Mouse (Mus musculus): ENCODE data around the gene Golga1.
"Not testable (repeated sequence)": the region's sequence is repeated elsewhere in the genome, so short reads cannot be mapped to it uniquely, and the experiment has no call there.

Gene Golga1

DNA sequence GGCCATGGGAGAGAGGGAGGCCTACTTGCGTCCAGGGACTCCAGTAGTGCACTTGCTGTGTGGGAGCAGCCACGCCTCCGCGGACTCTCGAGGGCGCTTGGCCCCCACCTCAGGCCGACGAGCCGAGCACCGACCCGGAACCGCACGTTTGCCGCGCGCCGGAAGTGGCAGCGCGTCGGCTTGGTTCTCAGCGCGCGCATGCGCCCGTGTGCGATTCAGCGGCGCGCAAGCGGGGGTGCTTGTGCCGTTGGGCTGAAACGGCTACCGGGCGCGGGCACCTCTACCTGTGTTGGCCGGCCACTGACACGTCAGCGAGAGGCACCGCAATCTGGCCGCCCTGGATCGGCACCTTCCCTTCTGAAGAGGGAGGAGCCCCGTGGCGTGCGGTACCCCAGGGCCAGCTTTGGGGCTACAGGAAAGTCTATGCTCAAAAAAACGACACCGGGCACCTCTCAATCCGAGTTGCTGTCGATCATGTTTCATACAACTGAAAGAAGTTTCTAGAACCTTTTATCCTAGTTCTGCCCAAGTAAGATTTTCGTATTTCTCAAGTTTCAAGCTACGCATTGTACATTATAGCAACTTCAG, at the start of gene Golga1:
Gene Golga1, minus strand, starts transcription at position 142 of the 588 bp plus-strand sequence.
- DNase-seq = peak; percentile 91

DNA sequence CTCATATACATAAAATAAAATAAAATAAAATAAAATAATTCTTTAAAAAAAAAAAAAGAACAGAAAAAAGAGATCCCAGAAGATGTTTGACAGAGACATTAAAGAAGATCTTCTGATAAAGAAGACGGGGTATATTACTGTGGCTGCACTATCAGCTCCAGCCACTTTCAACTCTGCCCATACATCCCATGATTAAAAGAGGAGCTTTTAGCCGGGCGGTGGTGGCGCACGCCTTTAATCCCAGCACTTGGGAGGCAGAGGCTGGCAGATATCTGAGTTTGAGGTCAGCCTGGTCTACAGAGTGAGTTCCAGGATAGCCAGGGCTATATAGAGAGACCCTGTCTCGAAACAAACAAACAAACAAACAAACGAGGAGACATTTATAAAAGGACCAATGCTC, 48.8 kb upstream of the Golga1 start:
- no peak for DNase-seq

DNA sequence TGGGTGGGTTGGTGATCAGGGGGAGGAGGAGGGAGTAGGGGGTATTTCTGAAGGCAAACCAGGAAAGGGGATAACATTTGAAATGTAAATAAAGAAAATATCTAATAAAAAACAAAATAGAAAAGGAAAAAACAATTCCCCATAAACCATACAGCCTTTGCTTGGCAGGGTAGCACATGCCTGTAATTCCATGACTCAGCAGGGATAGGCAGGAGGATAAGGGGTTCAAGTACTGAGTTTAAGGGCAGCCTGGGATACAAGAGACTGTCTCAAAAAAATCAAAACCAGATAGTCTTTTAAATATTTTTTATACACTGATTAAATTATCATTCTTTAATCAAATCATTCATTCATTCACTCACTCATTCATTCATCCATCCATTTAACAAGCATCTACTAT, 45.2 kb upstream of the Golga1 start:
- no peak for DNase-seq

DNA sequence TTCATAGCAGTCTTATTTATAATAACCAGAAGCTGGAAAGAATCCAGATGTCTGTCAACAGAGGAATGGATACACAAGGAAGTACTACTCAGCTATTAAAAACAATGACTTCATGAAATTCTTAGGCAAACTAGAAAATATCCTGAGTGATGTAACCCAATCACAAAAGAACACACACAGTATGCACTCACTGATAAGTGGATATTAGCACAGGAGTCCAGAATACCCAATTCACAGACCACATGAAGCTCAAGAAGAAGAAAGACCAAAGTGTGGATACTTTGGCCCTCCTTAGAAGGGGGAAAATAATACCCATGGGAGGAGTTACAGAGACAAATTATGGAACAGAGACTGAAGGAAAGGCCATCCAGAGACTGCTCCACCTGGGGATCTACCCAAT, 44.4 kb upstream of the Golga1 start:
- DNase-seq = not testable (repeated sequence)

DNA sequence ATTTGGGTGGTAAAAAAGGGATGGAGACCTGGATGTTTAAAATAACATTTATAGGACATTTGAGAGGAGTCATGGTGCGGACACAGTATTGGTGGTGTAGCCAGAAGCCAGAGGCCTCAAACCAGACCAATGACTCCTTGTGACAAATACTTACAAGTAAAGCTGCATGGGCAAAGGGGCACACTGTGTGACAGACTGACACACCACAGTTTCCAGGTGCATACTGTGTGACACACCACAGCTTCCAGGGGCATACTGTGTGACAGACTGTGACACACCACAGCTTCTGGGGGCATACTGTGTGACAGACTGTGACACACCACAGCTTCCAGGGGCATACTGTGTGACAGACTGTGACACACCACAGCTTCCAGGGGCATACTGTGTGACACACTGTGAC, 34.6 kb upstream of the Golga1 start:
- DNase-seq = not testable (repeated sequence)

DNA sequence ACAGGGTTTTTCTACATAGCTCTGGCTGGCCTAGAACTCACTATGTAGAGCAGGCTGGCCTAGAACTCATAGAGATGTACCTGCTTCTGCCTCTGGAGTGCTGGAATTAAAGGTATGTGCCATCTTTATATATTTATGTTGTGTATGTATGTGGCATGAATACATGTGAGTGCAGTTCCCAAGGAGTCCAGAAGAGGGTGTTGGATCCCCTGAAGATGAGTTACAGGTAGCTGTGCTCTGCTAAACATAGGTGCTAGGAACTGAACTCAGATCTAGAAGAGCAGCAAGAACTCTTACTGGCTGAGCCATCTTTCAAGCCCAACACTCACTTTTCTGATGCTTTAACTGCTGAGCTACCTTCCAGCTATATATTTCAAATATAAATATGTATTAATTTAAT, 32.7 kb upstream of the Golga1 start:
- peak; percentile 12 for DNase-seq

DNA sequence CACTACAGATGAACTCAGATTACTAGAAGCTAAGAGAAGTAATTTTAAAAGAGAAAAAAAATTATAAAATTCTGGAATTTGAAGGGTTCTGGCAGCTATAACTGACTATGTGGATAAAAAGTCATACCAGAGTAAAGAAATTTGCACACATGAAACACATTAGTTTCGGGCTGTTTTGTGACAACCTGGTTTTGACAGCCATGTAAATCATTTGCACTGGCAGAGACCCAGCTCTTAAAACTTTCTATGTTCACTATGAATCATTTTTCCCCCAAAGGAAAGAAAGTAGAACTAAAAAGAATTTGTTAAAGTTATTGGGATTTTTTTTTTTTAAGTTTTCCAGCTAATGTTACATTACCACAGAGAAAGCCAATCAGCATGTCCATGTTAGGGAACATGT, 26.6 kb upstream of the Golga1 start:
- DNase-seq = no peak

DNA sequence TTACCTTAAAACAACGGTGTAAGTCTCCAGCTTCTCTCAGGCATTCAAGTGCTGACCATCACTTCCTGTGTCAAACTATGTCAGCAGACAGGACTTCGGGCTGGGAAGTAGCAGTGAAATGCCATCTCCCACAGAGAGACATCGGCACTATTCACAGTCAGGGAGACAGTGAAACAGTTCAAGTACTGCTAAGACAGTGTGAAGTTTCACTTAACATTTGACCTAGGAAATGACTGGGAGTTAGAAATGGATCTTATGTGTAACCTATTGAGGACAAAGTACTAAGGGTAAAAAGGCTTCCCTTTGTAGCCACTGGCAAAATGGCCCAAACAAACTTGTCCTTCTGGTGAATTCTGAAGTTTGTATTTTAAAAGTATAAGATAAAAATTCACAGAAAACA, 17.4 kb upstream of the Golga1 start:
- peak; percentile 62 for DNase-seq

DNA sequence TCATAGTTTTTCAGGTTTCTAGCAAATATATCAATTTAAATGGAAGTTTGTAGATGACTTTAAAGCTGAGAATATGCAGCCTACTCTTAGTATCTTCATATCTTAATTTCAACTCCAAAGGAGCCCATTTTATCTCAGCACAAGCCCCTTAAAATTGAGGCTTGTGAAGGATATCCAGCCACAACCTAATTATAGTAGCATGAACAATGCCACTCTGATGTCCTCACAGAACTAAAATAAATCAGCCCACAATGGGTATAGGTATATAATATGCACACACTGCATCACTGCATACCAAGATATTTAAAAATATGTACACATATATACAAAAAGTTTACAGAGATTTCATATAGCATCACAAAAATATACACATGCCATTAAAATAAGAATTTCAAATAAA, 5.3 kb upstream of the Golga1 start:
- DNase-seq = no peak

DNA sequence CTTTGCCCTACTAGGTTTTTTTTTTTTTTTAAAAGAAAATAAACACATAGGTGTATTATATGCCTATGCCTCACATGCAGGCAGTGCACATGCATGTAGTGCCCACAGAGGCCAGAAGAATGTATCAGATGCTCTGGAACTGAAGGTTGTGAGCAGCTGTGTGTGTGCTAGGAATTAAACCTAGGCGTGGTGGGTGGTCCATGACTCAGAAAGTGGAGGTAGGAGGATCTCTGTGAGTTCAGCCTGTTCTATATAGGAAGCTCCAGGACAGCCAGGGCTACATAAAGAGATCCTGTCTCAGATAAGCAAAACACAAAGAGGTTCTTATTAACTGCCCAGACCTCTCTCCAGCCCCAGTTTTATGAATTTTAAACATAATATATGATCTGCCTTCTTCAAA, 3.8 kb upstream of the Golga1 start:
- no peak for DNase-seq

DNA sequence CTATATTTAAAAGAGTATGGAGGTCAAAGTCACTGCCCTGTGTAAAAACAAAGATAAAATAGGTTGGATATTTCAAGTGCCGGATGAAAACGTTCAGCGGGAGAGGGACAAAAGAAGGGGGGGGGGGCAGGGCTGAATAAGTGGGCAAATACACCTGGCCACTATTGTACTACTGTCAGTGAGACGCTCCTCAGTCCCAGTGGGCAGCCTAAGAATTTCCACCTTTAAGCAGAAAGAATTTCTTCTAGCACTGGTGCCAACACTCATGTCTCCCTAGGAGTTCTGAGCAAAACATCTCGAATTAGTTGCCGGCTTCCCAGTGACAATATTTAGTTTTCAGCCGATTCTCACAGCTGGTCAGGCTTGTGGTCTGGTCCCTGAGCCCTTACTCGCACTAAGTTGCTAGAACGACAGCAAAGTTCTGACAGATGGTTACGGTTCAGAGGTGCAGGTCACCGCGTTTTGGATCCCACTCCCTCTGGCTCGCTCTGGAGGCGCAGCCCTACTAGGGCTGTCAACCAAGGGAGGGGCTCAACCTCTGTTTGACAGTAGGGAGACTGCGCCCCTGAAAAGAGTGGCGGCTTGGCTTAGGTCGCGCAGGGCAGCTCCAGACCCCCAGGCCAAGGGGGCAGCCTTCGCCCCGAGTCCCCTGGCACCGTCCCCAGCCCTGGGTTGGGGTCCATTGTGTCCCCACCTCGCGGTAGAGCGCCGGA, 498 bp downstream of the Golga1 start:
- DNase-seq = no peak

DNA sequence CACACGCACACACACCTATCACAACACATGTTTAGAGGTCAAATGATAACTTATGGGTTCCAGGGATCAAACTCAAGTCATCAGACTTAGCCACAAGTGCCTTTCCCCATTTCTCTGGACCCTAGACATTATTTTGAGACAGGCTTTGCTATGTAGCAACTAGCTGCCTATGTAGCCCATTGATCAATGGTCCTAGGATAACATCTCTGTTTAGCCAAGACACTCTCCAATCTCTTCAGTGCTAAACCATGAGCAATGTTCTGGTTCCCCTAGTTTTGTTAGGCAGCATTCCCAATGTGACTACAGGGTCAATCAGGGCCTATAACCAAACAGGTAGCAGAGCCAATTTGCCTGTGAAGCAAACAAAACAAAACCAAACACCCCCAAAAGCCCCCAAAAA, 16.8 kb downstream of the Golga1 start:
- DNase-seq = no peak

DNA sequence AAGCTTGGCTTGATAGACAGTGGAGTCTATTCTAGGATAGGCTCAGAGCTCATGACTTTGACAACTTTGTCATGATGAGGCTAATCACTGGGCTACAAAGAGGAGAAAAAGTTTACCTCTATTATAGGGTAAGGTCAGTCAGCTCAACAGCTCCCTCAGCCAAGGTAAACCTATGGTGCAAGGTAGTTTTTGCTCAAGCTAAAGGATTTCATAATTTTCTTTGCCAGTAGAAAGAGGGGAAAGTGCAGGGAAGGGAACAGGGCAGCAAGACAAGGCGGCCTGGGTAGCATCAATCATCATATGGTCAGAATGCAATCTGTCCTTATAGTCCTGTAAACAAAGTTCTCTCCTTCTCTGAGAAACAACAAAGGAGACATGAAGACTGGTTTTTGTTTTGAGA, 25.1 kb downstream of the Golga1 start:
- DNase-seq = no peak

DNA sequence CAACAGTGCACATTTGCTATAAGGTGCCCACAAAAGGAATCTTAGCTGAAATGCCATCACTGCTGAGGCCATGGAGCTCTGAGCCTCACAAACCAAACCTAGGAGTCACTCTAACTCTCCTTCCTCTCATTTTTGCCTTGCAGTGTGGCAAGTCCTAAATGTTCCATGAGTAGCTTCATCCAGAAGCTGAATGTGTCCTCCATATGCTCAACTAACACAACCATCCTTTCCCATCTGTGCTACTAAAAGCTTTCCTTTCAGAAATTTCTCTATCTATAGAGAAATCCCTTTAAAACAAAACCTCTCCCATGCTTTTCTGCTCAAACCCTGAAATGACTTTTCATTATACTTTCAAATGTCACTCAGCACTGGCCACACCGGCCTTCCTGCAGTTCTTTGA, 33.7 kb downstream of the Golga1 start:
- no peak for DNase-seq

DNA sequence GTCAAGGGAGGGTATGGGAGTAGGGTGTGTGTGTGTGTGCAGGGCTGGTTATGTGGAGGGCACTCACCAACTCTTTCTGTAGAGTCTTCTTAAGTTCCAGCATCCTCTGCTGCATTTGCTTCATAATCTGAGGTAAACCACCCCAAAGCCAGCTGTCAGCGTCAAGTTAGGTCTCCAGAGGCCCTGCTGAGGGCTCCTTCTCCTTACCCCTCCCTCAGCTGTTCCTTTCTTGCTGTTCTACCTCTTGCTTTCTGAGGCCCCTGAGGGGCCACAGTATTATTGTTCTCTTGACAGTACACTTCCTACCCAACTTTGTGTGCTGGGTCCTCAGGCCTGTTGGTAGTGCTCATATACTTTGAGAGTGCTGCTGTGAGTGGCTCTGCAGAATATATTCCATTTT, 45.3 kb downstream of the Golga1 start:
- DNase-seq = no peak

DNA sequence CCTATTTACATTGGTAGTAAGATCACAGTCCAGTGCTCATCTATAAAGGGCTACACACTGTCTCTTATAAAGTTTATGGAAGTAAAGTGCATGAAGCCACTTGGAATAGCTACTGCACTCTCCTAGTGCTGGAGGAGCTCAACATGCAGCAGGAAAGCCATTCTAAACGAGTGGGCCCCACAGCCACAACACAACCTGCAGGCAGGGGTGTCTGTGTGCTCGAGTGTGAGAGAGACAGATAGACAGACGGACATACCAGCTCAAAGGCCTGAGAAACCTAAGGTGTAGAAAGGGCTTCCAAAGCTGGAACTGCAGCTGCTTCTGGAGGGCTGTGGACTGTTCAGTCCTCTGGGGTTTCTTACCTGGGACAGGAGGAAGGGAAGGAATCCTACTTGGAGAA, 48.8 kb downstream of the Golga1 start:
- DNase-seq = no peak

DNA sequence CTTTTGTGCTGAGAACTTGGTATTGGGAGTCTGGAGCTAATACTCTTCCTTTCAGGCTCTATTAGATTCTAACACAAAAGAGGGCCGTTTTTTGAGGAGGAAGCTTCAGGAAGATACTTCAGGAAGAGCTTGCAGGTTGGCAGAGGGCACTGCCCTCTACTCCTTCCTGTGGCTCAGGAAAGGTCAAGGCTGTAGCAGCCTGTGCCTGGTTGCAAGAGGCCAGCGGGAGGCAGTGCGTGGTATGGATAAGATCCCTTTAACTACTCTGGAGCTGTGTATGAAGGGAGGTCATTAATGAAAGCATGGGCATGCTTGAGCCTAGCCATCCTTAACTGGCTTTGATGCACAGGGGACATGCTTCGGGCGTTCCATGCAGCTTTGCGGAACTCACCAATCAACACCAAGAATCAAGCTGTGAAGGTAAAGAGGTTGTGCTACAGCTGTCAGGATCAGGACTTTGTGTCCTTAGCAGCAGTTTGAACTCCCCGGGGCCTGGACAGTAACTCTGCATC, 52.5 kb downstream of the Golga1 start:
- no peak for DNase-seq

DNA sequence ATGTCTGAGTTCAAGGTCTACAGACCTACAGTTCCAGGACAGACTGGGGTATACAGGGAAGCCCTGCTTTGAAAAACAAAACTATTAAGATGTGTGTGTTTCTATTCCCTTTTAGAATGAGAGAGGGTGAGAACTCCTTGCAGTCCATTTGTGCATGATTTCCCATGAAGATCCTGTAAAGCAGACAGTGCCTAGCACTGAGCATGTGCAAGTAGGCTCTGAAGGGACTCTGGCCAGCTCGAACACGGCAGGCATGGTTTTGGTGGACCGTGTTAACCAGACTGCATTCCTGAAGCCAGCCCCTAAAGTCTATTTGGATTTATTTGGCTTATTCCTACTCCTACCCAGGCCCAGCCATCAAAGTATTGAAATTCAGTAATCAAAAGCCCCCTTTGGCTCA, 53.4 kb downstream of the Golga1 start:
- no peak for DNase-seq

DNA sequence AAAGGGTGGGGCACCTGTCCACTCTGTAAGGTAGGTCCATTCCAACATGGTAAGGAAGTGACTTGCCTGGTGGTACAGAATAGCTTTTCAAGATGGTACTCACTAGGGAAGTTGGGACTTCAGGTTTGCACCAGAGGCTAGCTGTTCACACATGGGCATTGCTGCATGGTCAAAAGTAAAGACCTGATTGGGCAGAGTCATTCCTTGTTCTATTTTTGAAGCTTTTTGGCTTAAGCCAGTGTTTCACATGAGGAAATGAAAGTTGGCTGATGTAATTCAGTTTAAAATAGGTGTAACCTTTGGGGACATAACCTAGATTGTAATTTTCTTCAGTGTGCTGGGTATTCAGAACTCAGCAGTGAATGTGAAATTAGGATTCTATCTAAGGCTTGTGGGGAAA, 54.1 kb downstream of the Golga1 start:
- DNase-seq = no peak

DNA sequence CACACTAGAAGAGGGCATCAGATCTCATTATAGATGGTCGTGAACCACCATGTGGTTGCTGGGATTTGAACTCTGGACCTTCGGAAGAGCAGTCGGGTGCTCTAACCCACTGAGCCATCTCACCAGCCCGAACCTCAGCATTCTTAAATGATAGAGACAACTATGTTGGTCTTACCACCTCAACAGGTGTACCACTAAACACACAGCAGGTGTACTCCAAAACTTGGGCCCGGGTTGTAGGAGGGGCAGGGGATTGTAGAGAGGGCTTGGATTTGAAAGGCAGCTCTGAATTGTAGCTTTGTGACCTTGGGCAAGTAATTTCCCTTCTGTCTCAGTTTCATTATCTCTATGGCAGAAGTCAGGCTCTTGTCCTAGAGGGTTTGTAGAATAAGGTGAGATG, 55.2 kb downstream of the Golga1 start:
- not testable (repeated sequence) for DNase-seq

DNA sequence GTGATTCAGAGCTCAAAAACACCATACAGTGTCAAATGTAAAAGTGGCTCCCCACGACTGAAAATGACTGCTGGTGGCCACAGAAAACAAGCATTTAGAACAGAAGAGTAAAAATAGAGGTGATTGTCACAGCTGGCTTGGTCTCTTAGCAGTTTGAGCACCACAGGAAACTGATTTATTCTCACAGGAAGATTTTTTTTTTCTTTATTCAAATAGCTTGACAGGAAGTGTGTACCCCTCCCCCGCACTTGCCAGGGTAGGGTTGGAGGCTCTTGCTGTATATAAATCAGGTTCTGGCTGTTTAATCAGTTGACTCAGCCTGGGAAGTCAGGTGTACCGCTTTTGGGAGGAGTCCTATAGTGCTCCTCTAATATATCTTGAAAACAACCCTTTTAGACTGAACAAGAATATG, 56.4 kb downstream of the Golga1 start:
- peak; percentile 46 for DNase-seq

DNA sequence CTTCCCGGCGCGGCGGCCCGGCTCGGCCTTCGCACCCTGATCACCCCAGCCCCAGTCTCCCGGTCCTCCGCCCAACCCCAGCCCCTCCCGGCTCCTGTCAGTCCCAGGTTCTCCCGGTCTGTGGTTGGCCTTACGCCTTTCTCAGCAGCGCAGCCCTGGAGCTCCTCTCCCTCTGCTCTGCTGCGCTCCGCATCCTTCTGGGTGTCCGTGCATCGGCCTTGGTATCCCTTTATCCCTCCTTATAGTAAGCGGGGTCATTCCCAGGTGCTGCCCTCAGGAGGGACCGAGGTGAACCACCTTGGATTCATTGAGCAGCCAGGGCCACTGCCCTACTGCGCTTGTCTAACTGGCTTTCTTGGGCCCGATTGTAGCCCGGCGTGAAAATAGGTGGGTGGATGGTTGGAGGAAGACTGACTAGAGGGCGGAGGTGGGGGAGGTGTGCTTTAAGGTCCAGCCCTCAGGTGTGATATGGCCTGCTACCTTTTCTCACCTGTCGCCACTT, 56.9 kb downstream of the Golga1 start:
- peak; percentile 45 for DNase-seq

DNA sequence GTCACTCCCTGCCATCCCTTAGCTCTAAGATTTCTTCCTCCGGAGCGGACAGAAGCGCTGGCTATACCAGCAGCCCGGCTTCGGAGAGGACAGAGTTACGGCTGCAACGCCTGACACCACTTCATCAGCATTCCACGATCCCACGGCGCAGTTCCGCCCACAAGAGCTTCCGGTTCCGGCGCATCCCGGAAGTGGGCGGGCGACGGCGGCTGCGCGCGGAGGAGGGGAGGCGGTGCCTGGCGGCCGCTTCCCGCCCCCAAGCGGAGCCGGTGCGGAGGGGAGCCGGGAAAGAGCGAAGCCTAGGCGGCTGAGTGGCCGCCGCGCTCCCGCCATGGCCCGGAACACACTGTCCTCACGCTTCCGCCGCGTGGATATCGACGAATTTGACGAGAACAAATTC, 57.5 kb downstream of the Golga1 start:
- DNase-seq = peak; percentile 95

DNA sequence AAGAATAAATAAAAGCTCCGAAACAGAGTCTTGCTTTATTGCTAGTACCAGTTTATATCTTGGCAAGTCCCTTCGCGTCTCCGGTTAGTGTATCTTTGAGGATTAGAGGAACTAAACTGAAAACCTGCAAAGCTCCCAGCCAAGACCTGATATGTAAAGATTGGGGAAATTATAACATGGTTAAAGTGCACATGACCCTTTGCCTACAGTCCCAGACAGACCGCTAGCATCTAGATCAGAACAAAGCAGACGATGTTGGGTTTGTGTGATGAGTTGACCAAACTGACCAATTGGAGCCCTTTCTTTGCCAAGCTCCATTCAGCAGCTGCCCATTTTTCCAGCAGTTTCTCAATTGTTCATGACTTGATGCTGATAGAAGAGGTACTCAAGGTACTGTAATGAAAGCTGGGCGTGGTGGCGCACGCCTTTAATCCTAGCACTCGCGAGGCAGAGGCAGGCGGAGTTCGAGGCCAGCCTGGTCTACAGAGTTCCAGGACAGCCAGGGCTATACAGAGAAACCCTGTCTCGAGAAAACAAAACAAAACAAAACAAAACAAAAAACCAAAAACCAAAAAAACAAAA, 59.1 kb downstream of the Golga1 start:
- no peak for DNase-seq

Measured in kidney, adult 9 months (tissue).